Mouse (Mus musculus) forebrain, postnatal 0 days (tissue): ENCODE data around the gene Cisd3. TPM values are rescaled to one million over a fixed set of nuclear protein-coding genes. Genes with fewer than 3 reads are reported as not detected.

ENCODE experiments used
- ATAC-seq: fragments of 200-750 bp; cut with Nextera tagmentation; 2 replicates; pipeline ENCODE4 v1.8.0; 2017; ENCODE audit warnings: mild to moderate bottlenecking, moderate library complexity
- DNase-seq: peaks from one replicate; pipeline ENCODE4 v3.0.0-alpha.2; 2015
- H3K27ac ChIP-seq: fragments of 300-500 bp; sonication (generic); 2 replicates; pipeline ENCODE4 v1.5.1; 2014; ENCODE audit warnings: low read depth, mild to moderate bottlenecking, antibody characterized with exemption, low read length, moderate library complexity, mixed read lengths
- H3K27me3 ChIP-seq: fragments of 300-500 bp; sonication (generic); 2 replicates; pipeline ENCODE4 v1.6.1; 2014; ENCODE audit warnings: mild to moderate bottlenecking, low read length, mixed read lengths; ENCODE audit not compliant: insufficient read depth
- H3K36me3 ChIP-seq: fragments of 300-500 bp; sonication (generic); 2 replicates; pipeline ENCODE4 v1.6.1; 2014; ENCODE audit warnings: mild to moderate bottlenecking, moderate library complexity; ENCODE audit not compliant: insufficient read depth
- H3K4me1 ChIP-seq: fragments of 300-500 bp; sonication (generic); 2 replicates; pipeline ENCODE4 v1.6.1; 2014; ENCODE audit warnings: antibody characterized with exemption; ENCODE audit not compliant: insufficient read depth
- H3K4me2 ChIP-seq: fragments of 300-500 bp; sonication (generic); 2 replicates; pipeline ENCODE4 v1.6.1; 2014; ENCODE audit warnings: low read depth, mild to moderate bottlenecking, moderate library complexity
- H3K4me3 ChIP-seq: fragments of 300-500 bp; sonication (generic); 2 replicates; pipeline ENCODE4 v1.5.1; 2014; ENCODE audit warnings: low read depth, low read length, mixed read lengths
- H3K9ac ChIP-seq: fragments of 300-500 bp; sonication (generic); 2 replicates; pipeline ENCODE4 v1.6.1; 2014; ENCODE audit warnings: mild to moderate bottlenecking
- H3K9me3 ChIP-seq: fragments of 300-500 bp; sonication (generic); 2 replicates; pipeline ENCODE4 v1.6.1; 2016; ENCODE audit warnings: low read length
- CTCF ChIP-seq: sonication (generic); IDR thresholded peaks from 2 replicates; pipeline ENCODE4 v1.5.1; 2016; ENCODE audit warnings: antibody characterized with exemption, control low read depth, low read depth
- WGBS: fragments of 180-500 bp; shearing (Covaris S2); extraction: QIAGEN DNeasy Blood & Tissue Kit; methylation state at CpG from one replicate; pipeline ENCODE4 v1.1.7; 2014; 5-methylcytosine and 5-hydroxymethylcytosine counted together
- polyA plus RNA-seq: library from polyadenylated mRNA; unstranded; fragments of >200 nt; fragmentation: Nextera tagmentation; extraction: Ambion mirVana; gene quantifications from 2 replicates; pipeline ENCODE4 v1.2.1, GENCODE M21; 2015
- total RNA-seq: library from RNA; depleted of rRNA; stranded (reverse); fragments of >200 nt; gene quantifications from 2 replicates; pipeline ENCODE4 v1.2.3, GENCODE M21; 2014

The Cisd3 gene
- total and polyA plus RNA-seq, 2 experiments from 2014 or later: 15.5 to 27.2 TPM

DNA sequence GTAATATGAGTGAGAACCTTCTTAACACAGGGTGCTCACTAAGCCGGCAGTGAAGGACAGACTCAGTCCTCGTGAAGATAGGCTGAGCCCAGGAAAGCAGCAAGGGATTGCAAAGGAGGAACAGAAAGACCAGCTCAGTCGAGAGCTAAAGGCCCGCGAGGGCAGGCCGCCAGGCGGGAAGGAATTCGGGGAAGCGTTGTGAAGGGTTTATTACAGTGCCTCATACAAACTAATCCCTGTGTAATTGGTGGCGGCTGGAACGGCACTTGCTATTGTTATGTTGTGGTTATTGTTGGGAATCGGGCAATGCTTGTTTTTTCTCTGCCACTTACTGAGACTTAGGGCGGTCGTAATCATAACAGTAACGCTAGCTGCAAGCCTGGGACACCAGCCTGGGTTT, 8.2 kb upstream of the Cisd3 start:
- no peaks in the 10 kb centered on the region for H3K27me3 ChIP-seq
- no peak overlapping the region for H3K4me3 ChIP-seq
- no peak overlapping the region for H3K9ac ChIP-seq
- TF ChIP-seq CTCF: no peak
- ATAC-seq: no peak
- H3K4me1 ChIP-seq: no peaks in the 10 kb centered on the region
- no peak overlapping the region for H3K27ac ChIP-seq
- peaks cover 77% of the 10 kb centered on the region for H3K36me3 ChIP-seq
- H3K4me2 ChIP-seq: no peak overlapping the region
- no peaks in the 10 kb centered on the region for H3K9me3 ChIP-seq
- WGBS: 17% methylated on average over 15 of the region's 15 CpGs
- DNase-seq: no peak

- Histone ChIP-seq H3K27me3 (no peaks in the 10 kb centered on the region), H3K4me1 (no peaks in the 10 kb centered on the region), H3K4me3 (no peak overlapping the region), H3K9ac (no peak overlapping the region), H3K4me2 (no peak overlapping the region), H3K9me3 (no peaks in the 10 kb centered on the region), H3K36me3 (peaks cover 74% of the 10 kb centered on the region), H3K27ac (no peak overlapping the region)
- WGBS: 46% methylated on average over 8 of the region's 8 CpGs
- ATAC-seq (0 out of 2 replicates have a peak, but pooled peaks have one; percentile 10), DNase-seq (no peak)
- TF ChIP-seq CTCF: peak; percentile 39
These were observed 7.8 kb upstream of the Cisd3 start for GRCm38 (mm10) chr11:97677842-97678241.

DNA sequence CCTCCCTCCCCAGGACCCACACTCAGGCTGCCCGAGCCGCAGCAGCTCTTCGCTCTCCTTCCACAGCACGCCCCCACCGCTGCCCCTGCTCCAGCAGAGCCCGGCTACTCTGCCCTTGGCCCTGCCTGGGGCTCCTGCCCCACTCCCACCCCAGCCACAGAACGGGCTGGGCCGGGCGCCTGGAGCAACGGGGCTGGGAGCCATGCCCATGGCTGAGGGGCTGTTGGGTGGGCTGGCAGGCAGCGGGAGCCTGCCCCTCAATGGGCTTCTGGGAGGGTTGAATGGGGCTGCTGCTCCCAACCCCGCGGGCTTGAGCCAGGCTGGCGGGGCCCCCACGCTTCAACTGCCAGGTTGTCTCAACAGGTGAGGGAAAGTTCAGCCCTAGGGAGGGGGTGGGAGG, 7.3 kb upstream of the Cisd3 start:
- 0 out of 2 replicates have a peak, but pooled peaks have one; percentile 23 for ATAC-seq
- 45% methylated on average over 15 of the region's 15 CpGs for WGBS
- H3K36me3 ChIP-seq: peaks cover 70% of the 10 kb centered on the region

GRCm38 (mm10) chr11:97680430-97680829, 5.2 kb upstream of the Cisd3 start:
- Histone ChIP-seq H3K27ac (no peak overlapping the region), H3K9ac (no peak overlapping the region), H3K4me2 (no peak overlapping the region), H3K4me3 (no peak overlapping the region), H3K9me3 (no peaks in the 10 kb centered on the region), H3K27me3 (no peaks in the 10 kb centered on the region), H3K36me3 (peaks cover 53% of the 10 kb centered on the region), H3K4me1 (no peaks in the 10 kb centered on the region)
- WGBS: 41% methylated on average over 12 of the region's 12 CpGs
- no peak for TF ChIP-seq CTCF
- DNase-seq (peak; percentile 43), ATAC-seq (peak; percentile 50)

More for the DNA sequence above, 7.3 kb upstream of the Cisd3 start:
- no peaks in the 10 kb centered on the region for H3K9me3 ChIP-seq
- no peak overlapping the region for H3K4me2 ChIP-seq
- H3K4me3 ChIP-seq: no peak overlapping the region
- no peak for DNase-seq
- H3K27ac ChIP-seq: no peak overlapping the region
- H3K9ac ChIP-seq: no peak overlapping the region
- H3K27me3 ChIP-seq: no peaks in the 10 kb centered on the region
- H3K4me1 ChIP-seq: no peaks in the 10 kb centered on the region
- TF ChIP-seq CTCF: no peak

- Histone ChIP-seq H3K4me1 (no peaks in the 10 kb centered on the region), H3K4me2 (no peak overlapping the region), H3K36me3 (peaks cover 36% of the 10 kb centered on the region), H3K4me3 (no peak overlapping the region), H3K9me3 (no peaks in the 10 kb centered on the region), H3K9ac (no peak overlapping the region), H3K27me3 (no peaks in the 10 kb centered on the region), H3K27ac (no peak overlapping the region)
- DNase-seq (no peak), ATAC-seq (no peak)
- WGBS: 74% methylated on average over 6 of the region's 6 CpGs
- TF ChIP-seq CTCF: no peak
These were observed 3.0 kb upstream of the Cisd3 start for GRCm38 (mm10) chr11:97682504-97683055.

- Histone ChIP-seq H3K9ac (no peak overlapping the region), H3K4me1 (no peaks in the 10 kb centered on the region), H3K4me2 (no peak overlapping the region), H3K9me3 (no peaks in the 10 kb centered on the region), H3K36me3 (peaks cover 32% of the 10 kb centered on the region), H3K4me3 (no peak overlapping the region), H3K27me3 (no peaks in the 10 kb centered on the region), H3K27ac (no peak overlapping the region)
- WGBS: 84% methylated on average over 6 of the region's 6 CpGs
- no peak for DNase-seq
- no peak for TF ChIP-seq CTCF
- ATAC-seq: no peak
These were observed 1.5 kb upstream of the Cisd3 start for GRCm38 (mm10) chr11:97684063-97684680.

DNA sequence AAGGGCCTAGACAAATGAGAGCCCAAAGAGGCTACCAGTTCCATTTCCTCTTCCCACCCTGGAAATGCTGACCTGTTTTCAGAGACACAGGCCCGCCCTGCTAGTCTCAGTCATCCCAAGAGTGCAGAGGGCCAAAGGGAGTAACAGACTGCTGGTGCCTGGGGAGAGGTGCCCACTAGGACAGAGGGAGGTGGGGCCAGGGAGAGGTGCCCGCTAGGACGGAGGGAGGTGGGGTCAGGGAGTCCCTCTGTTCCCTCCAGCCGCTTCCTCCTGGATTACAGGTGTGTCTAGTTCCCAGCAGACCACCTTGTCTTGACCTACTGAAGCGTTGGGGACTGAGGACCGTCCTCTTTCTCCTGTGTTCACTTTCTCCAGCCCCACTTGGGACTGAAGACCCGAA, 860 bp upstream of the Cisd3 start:
- Histone ChIP-seq H3K4me2 (no peak overlapping the region), H3K4me3 (no peak overlapping the region), H3K9ac (no peak overlapping the region), H3K36me3 (peaks cover 36% of the 10 kb centered on the region), H3K27me3 (no peaks in the 10 kb centered on the region), H3K9me3 (no peaks in the 10 kb centered on the region), H3K27ac (0 out of 2 replicates have a peak overlapping the region, but pooled peaks have one; percentile 1), H3K4me1 (no peaks in the 10 kb centered on the region)
- TF ChIP-seq CTCF: no peak
- no peak for ATAC-seq
- 47% methylated on average over 7 of the region's 7 CpGs for WGBS
- DNase-seq: no peak
